Mouse (Mus musculus) stomach, postnatal 0 days (tissue): ENCODE measurements at regions not wholly inside any gene's neighbourhood (a gene's known extent, or its start where the extent isn't known, plus 50 kb on each side); places are given as distances from the start of the nearest gene placed in this dataset.

Experiments
- CTCF ChIP-seq: IDR thresholded peaks from 2 replicates; pipeline ENCODE4 v1.5.1; 2016; ENCODE audit warnings: antibody characterized with exemption, low read depth, mild to moderate bottlenecking, moderate library complexity
- EP300 ChIP-seq: optimal IDR thresholded peaks from 2 replicates; pipeline ENCODE3; 2016; ENCODE audit warnings: antibody characterized with exemption

GRCm38 (mm10) chr17:47140969-47141842, 130.8 kb upstream of the Ubr2 start:
- TF ChIP-seq CTCF (no peak), EP300 (no peak)
